Mouse (Mus musculus) kidney, postnatal 25 days (tissue): ENCODE measurements around the gene Oas1d.
"Not testable (repeated sequence)": the region's sequence is repeated elsewhere in the genome, so short reads cannot be mapped to it uniquely, and the experiment has no call there.

Experiments used
- DNase-seq, 2 experiments: peaks; one replicate each; pipeline ENCODE4 v3.0.0; 2021; ENCODE audit warnings: mixed read lengths in 2 of 2

The Oas1d gene

GRCm38 (mm10) chr5:120914204-120914603 is at the start of gene Oas1d:
Oas1d (plus strand) TSS chr5:120914536.
- DNase-seq: not testable (repeated sequence)

GRCm38 (mm10) chr5:120865336-120865860 is 48.9 kb upstream of the Oas1d start:
- DNase-seq: no peak

GRCm38 (mm10) chr5:120869436-120870015 is 44.8 kb upstream of the Oas1d start:
- no peak for DNase-seq

GRCm38 (mm10) chr5:120870081-120870480 is 44.3 kb upstream of the Oas1d start:
- DNase-seq: no peak

GRCm38 (mm10) chr5:120870782-120871181 is 43.6 kb upstream of the Oas1d start:
- DNase-seq: no peak

GRCm38 (mm10) chr5:120871469-120871868 is 42.9 kb upstream of the Oas1d start:
- DNase-seq: no peak

GRCm38 (mm10) chr5:120876839-120877238 is 37.5 kb upstream of the Oas1d start:
- DNase-seq: not testable (repeated sequence)

- DNase-seq: not testable (repeated sequence)
Observed at GRCm38 (mm10) chr5:120877407-120877806, 36.9 kb upstream of the Oas1d start.

GRCm38 (mm10) chr5:120878803-120879202 is 35.5 kb upstream of the Oas1d start:
- DNase-seq: not testable (repeated sequence)

GRCm38 (mm10) chr5:120881681-120882080 is 32.7 kb upstream of the Oas1d start:
- not testable (repeated sequence) for DNase-seq

- DNase-seq: not testable (repeated sequence)
Observed at GRCm38 (mm10) chr5:120887413-120887812, 26.9 kb upstream of the Oas1d start, which contains the start of gene Oas1g. Oas1g (minus strand) TSS chr5:120887613.

GRCm38 (mm10) chr5:120887831-120888230 is 26.5 kb upstream of the Oas1d start:
- DNase-seq: no peak

- not testable (repeated sequence) for DNase-seq
Observed at GRCm38 (mm10) chr5:120888294-120888815, 26.0 kb upstream of the Oas1d start.

GRCm38 (mm10) chr5:120890026-120890425 is 24.3 kb upstream of the Oas1d start:
- no peak for DNase-seq

GRCm38 (mm10) chr5:120890991-120891390 is 23.3 kb upstream of the Oas1d start:
- DNase-seq: no peak

GRCm38 (mm10) chr5:120891566-120892242 is 22.6 kb upstream of the Oas1d start:
- DNase-seq: not testable (repeated sequence)

- no peak for DNase-seq
Observed at GRCm38 (mm10) chr5:120892243-120892660, 22.1 kb upstream of the Oas1d start.

GRCm38 (mm10) chr5:120893866-120894265 is 20.5 kb upstream of the Oas1d start:
- DNase-seq: not testable (repeated sequence)

- DNase-seq: not testable (repeated sequence)
Observed at GRCm38 (mm10) chr5:120894692-120895091, 19.6 kb upstream of the Oas1d start.

- DNase-seq: no peak
Observed at GRCm38 (mm10) chr5:120895231-120895900, 19.0 kb upstream of the Oas1d start.

- DNase-seq: peak in 1 of 2 experiments; percentile 30
Observed at GRCm38 (mm10) chr5:120898307-120898706, 16.0 kb upstream of the Oas1d start.

- DNase-seq: no peak
Observed at GRCm38 (mm10) chr5:120898726-120899125, 15.6 kb upstream of the Oas1d start.

- no peak for DNase-seq
Observed at GRCm38 (mm10) chr5:120900666-120901065, 13.7 kb upstream of the Oas1d start.
